Comparison of ENCODE assay signal across 1 mouse cellular context in genomic region chr1:195130953-195131674, GRCm38 (mm10).
TF ChIP-seq lines count a peak whose summit lies in the region.

Cr1l (minus strand) TSS chr1:195131586.

TF ChIP-seq in CH12.LX, 34 proteins besides CTCF, POLR2A, EP300 and RAD21 (continued from another document):
- peak; percentile 65 for TF ChIP-seq TCF12 (IDR thresholded peaks at IDR 0.05; ENCODE audit: low read depth, low read length)
